Mouse (Mus musculus): ENCODE measurements at regions not wholly inside any gene's neighbourhood (a gene's known extent, or its start where the extent isn't known, plus 50 kb on each side); places are given as distances from the start of the nearest gene placed in this dataset.

DNA sequence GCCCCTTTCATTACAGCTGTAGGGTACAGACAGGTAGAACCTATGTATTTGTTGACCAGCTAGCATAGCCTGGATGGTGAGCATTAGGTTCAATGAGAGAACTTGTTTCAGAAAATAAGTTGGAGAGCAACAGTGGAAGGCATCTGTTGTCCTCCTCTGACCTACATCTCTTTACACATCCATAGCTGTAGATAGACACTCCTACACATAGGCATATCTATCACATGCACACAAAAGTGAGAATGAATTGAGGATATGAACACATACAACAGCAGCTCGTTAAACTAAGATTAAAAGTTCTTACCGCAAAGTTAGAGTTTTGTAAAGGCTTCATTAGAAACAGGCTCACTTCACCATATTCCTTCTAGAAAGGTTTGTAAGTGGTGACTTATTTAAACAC lies 198.1 kb downstream of the Col12a1 start:
- TF ChIP-seq CTCF (IDR thresholded peaks at IDR 0.05) (no peak), POLR2A (IDR thresholded peaks at IDR 0.05; ENCODE audit: insufficient read depth, low read depth, low read length) (no peak)

Measured in heart, adult 2 months (tissue).